Mouse (Mus musculus) adrenal gland, adult 18-20 months (tissue): ENCODE data around the gene Aida. TPM values are rescaled to one million over a fixed set of nuclear protein-coding genes. Genes with fewer than 3 reads are reported as not detected.
"Not testable (repeated sequence)": the region's sequence is repeated elsewhere in the genome, so short reads cannot be mapped to it uniquely, and the experiment has no call there.

Experiments
- DNase-seq, 2 experiments: peaks; one replicate each; pipeline ENCODE4 v3.0.0; 2021 to 2022; ENCODE audit warnings: low spot score in 2 of 2
- total RNA-seq, 2 experiments: library from RNA; stranded (reverse); gene quantifications; 1 replicate in 1 of 2; 2 replicates in 1 of 2; pipeline ENCODE4 v1.2.3; 2021

The Aida gene
- total RNA-seq, 2 experiments from 2014 or later = 52.7 to 57.8 TPM

DNA sequence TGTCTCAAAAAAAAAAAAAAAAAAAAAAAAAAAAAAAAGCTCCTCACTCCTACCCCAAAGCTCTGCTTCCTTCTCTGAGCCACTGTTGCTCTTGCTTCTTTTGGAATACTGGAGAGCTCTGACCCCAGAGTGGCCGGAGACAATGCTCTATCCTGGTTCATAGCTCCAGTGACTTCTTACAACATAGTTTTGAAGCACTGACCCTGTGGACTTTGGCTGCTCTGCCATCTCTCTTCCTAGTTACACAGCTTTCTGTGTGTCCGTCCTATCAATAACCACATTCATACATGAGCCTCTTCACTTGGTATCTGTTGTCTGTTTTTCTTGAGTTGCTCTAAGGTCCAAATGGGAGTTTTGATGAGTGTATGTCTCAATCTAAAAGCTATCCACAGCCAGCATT is 15.7 kb downstream of the Aida start:
- DNase-seq = no peak

- DNase-seq = no peak
Observed at GRCm38 (mm10) chr1:183315783-183316182, 19.4 kb downstream of the Aida start.

DNA sequence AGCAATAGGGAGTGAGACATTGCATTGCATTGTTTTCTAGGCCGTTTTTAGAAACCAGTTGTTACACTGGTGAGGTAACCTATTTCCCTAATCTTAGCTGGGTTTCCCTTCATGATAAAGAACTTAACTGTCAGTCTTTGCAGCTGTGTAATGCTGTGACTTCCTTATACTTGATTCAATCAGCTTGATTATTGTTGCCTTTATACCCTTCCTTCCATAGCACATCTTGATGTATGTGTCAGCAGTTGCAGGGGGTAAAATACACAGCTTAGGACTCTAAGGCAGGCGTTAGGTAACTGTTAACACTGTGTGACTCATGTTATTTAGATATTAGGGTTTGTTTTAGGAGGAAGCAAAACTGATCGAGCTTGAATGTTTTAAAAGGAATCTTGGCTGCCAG is 24.3 kb downstream of the Aida start:
- no peak for DNase-seq

DNA sequence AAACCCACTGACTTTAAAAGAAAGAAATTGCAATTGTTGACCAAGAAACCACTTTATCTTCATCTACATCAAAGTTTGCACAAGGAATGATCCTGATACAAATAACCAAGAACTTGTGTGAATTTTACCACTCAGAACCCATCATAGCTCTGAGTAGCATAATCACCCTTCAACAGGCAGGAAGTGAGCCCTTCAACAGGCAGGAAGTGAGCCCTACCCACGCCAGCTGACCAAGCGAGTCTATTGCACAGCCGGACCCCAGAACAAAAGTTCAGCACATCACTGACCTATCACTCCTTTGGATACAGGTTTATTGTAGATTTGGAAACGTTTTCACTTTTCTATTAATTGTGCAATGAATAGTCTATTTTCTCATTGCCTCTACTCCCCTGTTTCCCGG is 26.1 kb downstream of the Aida start:
- not testable (repeated sequence) for DNase-seq

GRCm38 (mm10) chr1:183323923-183324322 is 27.5 kb downstream of the Aida start:
- DNase-seq = no peak

DNA sequence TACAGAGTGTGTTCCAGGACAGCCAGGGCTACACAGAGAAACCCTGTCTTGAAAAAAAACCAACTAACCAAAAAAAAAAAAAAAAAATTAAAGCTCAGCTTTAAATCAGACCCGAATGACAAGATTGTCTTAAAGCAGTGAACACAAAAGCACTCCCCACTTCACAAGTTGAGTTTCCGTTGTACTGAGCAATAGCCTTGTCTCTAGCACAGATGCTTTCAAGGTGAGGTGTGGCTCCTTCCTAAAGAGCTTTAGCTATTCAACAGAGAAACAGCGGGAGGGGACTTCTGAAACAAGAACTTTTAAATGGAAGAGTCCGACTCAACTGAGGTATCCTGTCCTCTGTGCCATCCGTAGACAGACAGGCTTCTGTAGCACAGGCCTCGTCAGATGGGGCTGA is 28.0 kb downstream of the Aida start:
- no peak for DNase-seq

DNA sequence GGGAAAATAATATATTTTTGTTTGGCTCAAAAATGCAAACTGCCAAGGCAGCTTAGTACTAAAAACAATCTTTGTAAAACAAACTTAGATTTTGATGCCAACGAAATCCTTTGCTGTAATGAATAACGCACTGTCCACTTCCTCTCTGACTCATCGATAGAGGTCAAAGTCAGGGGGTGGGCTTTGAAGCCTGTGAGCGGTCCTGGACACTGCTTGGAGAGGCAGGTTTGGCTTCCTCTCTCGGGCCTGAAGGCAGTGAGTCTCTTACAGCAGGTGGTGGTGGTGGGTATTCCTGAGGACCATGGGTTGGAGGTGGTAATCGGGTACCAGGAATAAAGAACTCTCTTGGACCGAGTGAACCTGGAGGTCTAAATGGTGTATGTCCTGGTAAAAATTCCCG is 30.8 kb downstream of the Aida start:
- no peak for DNase-seq

DNA sequence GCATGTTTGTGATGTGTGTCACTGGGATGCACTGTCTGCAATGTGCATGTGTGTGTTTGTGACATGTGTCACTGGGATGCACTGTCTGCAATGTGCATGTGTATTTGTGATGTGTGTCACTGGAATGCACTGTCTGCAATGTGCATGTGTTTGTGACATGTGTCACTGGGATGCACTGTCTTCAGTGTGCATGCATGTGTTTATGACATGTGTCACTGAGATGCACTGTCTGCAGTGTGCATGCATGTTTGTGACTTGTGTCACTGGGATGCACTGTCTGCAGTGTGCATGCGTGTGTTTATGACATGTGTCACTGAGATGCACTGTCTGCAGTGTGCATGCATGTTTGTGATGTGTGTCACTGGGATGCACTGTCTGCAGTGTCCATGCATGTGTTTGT is 46.5 kb downstream of the Aida start:
- DNase-seq = not testable (repeated sequence)

DNA sequence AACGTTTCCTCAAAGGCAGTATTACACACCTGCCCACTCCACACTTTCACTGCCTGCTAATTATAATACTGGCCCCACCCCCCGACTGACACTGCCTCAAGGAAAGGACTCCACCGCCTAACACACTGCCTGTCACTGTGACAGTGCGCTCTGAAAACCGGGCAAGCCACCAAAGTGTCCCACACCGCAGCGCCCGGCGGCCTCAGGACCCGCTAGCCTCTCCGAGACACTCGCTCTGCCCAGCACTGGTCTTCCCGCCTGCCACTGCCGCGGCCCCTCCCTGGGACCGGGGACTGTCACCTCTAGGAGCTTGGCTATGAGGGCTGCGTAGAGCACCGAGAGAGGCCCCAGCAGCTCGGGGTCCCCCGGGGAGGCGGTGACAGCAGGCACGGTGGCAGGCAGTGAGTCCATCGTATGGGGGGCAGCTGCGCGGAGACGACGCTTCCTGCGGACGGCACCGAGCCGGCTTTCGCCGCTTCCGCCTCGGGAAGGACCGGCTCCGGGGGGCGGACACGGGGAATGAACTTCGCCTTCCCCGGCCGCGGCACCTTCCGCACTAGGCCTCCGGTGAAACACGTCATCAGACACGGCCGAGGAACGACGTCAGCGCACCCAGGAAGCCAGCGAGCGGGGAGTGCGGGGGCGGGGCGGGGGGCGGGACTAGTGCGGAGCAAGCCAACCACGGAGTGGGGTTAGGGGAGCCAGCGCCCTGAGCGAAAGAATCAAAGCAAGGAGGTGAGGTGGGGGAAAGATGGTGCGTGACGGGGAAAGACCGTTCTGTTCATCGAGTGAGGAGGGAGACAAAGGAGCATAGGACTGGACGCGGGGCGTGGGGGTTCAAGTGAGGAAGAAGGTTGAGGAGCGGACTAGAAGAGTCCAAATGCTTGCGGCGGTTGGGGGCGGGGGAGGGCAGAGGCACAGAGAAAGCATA is 48.8 kb downstream of the Aida start:
- peak; percentile 86 to 87 for DNase-seq

- no peak for DNase-seq
Observed at GRCm38 (mm10) chr1:183345817-183346195, 49.4 kb downstream of the Aida start.

- DNase-seq = peak in 1 of 2 experiments; percentile 54
Observed at GRCm38 (mm10) chr1:183349840-183350239, 53.5 kb downstream of the Aida start.

DNA sequence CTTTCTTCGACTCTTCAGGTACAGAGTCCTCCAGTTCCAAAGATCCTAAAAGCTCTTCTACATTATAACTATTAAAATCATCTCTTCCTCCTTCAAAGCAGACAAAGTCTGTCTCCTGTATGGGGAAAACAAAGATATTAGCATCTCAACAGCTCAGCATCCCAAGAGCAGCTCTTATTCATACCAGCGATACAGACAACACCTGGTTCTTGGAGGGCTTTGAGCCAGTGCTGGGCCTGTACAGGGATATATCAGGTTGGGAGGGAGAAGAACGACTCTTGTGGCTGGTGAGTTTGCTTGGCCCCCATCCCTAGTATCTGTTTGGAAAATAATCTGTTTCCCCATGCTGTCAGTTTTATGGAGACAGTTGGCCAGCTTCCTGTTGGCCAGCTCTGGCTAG is 62.5 kb downstream of the Aida start:
- no peak for DNase-seq

DNA sequence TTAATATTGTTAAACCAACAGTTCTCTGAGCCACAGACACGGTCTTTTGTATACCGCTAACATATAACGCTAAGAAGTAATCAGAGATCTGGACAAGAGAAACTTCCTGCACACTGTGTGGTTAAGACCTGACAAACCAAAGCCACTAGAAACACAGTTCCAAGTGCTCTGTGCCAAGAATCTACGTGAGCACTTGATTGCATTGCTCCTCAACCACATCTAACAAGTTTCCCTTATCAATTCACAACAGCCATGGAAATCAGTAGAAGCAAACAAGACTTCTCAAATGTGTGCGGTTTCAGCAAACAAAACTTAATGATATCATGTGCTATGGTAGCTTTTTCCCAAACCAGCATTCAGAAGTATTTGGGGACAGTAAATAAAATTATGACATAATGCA is 65.9 kb downstream of the Aida start:
- no peak for DNase-seq

GRCm38 (mm10) chr1:183362729-183363576 is 66.6 kb downstream of the Aida start:
- no peak for DNase-seq

DNA sequence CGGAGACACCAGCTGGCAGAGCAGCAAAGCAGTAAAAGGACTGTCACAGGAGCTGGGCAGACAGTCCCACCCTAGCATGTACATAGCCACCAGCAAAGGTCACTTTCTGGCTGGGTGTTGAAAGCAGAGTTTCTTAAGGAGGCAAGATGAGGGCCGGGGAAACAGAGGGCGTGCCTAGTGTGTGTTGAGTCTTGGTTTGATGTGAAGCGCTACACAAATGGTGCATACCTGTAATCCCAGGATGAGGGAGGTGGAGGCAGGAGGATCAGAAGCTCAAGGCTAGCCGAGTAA is 67.1 kb downstream of the Aida start:
- DNase-seq = no peak

- no peak for DNase-seq
Observed at GRCm38 (mm10) chr1:183366361-183366760, 70.0 kb downstream of the Aida start.

DNA sequence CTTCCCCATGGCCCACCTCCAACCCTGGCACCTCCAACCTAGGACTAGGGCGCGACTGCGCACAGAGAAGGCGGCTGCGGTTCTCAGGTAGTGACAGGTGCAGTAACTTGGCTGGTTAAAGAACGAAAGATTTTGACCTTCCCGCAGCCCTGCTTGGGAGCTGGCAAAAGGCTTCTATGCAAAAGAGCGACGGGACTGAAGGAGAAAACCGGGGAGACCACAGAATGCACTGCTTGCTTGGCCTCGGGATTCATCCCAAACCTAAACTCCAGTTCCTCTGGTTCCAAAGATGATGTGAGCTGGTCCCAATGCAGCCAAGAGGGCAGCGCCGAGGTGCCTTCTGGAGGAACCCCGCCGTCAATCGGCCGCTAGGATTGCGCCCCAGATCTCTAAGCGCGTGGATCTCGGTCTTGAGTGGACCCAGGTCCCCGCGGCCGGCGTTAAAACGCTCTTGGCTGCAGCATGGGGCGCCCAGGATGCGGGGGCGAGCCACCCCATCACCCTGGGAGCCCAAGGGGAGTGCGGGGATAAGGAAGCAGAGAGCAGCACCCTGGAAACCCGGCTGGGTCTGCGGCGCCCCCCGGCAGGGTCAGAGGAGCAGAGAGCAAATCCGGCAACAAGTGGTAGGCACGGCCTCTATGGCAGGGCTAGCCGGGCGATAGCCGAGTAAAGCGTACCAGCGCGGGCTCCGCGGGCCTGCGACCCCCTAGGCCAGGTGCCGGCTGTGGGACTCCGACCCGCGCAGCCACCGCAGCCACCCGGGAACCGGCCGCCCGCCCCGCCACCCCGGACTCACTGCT is 72.4 kb downstream of the Aida start:
- peak in 1 of 2 experiments; percentile 38 for DNase-seq

DNA sequence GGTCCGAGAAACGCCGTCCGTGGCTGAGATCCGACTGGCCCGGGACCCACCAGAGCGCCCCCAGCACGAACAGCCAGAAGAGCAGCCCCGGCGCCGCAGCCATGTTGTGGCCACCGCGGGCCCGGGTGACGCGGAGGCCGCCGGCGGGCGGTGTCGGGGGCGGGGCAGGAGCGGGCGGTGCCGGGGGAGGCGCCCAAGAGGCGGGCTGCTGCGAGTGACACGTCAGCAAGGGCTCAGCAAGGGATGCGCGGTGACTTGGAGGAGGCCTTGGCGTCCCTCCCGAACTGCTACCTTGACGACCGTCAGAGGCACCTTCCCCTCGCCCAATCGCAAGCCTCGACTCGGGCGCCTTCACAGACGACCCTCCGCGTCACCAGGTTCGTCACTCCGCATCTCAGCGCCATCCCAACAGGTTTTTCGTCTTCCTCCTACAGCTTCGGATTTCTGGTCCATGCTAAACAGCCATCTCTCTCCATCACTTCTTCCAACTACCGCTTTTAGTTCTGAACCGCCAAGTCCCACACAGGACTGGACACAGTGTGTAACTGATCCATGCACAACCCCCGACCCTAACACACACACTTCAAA is 73.1 kb downstream of the Aida start, which contains the start of gene Mia3:
TSS of gene Mia3 (minus strand) at position 127 of the 588 bp plus-strand sequence.
- peak; percentile 92 to 95 for DNase-seq

- DNase-seq = no peak
Observed at GRCm38 (mm10) chr1:183374728-183375127, 78.3 kb downstream of the Aida start.
